Mouse (Mus musculus) E14TG2a.4 (cell line): ENCODE data around the gene 4931406C07Rik.
A peak's percentile ranks its signal among the peaks of the same experiment; 100 is the strongest.
"Not testable (repeated sequence)": the region's sequence is repeated elsewhere in the genome, so short reads cannot be mapped to it uniquely, and the experiment has no call there.

Experiments used
- H3K27me3 ChIP-seq: 2 replicates; pipeline ENCODE4 v1.6.1; 2014; ENCODE audit warnings: low read length, control low read depth; ENCODE audit not compliant: insufficient read depth
- H3K36me3 ChIP-seq: 2 replicates; pipeline ENCODE4 v1.6.1; 2014; ENCODE audit warnings: low read length, control low read depth; ENCODE audit not compliant: insufficient read depth
- H3K4me1 ChIP-seq: replicated peaks from 2 replicates; pipeline ENCODE4 v1.6.1; 2014; ENCODE audit warnings: low read depth, low read length, control low read depth
- H3K4me3 ChIP-seq: replicated peaks from 2 replicates; pipeline ENCODE4 v1.5.1; 2014; ENCODE audit warnings: mild to moderate bottlenecking, low read length
- H3K9me3 ChIP-seq: 2 replicates; pipeline ENCODE4 v1.6.1; 2014; ENCODE audit warnings: low read length, control low read depth
- CTCF ChIP-seq: conservative IDR thresholded peaks from 2 replicates; pipeline ENCODE4 v1.5.1; 2014; ENCODE audit warnings: low read length
- NANOG ChIP-seq: IDR thresholded peaks from 2 replicates; pipeline ENCODE4 v1.6.1; 2014; ENCODE audit warnings: borderline replicate concordance, low read length, mixed read lengths
- POU5F1 ChIP-seq: IDR thresholded peaks from 2 replicates; pipeline ENCODE4 v1.6.1; 2014; ENCODE audit warnings: low read length, borderline replicate concordance

The 4931406C07Rik gene

DNA sequence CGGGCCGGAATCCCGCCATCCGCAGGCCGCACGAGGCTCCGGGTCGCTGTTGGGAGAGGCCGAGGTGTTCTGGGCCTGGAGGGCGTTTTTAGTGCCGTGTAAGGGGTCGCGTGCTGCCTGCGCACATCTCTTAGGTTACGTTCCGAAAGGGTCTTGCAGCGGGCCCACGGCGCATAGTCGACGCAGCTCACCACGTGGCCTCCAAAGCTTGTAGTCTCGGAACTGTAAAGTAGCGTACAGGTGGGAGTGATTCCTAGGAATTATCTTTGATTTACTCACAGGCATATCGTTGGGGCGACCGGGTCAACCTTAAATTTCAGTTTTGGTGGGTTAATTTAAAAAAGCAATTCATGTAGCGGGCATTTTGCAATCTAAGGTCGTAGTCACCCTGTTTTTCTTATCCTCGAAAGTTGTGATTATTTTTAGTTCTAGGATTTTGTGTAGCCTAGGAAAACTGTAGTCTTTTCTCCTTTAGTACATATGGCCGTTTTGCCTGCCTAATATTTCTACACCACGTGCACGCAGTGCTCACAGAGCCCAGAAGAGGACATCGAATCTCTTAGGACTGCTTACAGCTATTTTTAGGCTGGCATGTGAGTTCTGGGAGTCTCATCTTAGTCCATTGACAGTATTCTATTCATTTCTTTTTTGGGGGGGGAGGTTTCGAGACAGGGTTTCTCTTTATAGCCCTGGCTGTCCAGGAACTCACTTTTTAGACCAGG, at the start of gene 4931406C07Rik:
Gene 4931406C07Rik (minus strand): TSS at position 51 of the 722 bp plus-strand sequence.
- Histone ChIP-seq H3K9me3 (no peaks in the 10 kb centered on the region), H3K27me3 (no peaks in the 10 kb centered on the region), H3K4me1 (peaks cover 53% of the 10 kb centered on the region), H3K4me3 (peak within 1 kb of the TSS; percentile 97), H3K36me3 (peaks cover 49% of the 10 kb centered on the region)
- TF ChIP-seq POU5F1 (no peak), CTCF (no peak), NANOG (no peak)

DNA sequence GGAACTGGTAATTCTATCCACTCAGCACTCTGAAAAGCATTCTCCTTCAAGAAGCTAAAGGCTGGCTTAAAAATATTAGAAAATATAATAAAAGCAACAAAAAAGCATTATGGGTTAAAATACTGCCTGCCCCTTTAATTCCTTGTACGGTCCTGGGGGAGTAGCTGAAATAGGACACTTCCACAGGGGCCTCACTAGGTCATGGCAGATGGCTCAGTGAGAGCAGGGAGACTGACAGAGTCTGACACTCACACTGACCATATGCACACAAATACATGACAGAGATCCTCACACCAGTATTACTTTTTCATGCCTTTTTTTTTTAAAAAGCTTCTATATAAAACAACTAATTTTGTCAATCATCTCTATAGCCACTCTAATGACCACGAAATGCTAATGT, 43.7 kb upstream of the 4931406C07Rik start:
- Histone ChIP-seq H3K4me1 (peaks cover 7% of the 10 kb centered on the region), H3K36me3 (peaks cover 93% of the 10 kb centered on the region), H3K27me3 (no peaks in the 10 kb centered on the region), H3K4me3 (no peak overlapping the region), H3K9me3 (no peaks in the 10 kb centered on the region)
- TF ChIP-seq CTCF (no peak), POU5F1 (no peak), NANOG (no peak)

DNA sequence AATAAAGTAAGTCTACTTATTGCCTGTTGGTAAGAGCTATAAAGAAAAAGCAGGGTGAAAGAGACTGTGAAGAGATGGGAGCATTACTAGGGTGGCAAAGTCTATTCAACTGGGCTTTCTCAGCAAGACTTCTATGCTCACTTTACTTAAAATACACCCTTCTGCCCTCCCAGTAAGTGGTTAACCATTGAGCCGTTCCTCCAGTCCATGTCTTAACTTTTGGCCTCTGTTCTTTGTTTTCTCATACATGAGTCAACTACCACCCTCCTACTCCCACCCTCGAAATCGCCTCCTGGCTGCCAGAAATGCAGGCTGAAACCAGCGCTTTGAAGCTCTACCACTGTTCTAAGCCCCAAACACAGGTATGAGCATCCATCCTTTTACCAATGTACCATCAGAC, 31.5 kb upstream of the 4931406C07Rik start:
- Histone ChIP-seq H3K4me1 (no peaks in the 10 kb centered on the region), H3K36me3 (peaks cover 99% of the 10 kb centered on the region), H3K9me3 (no peaks in the 10 kb centered on the region), H3K4me3 (no peak overlapping the region), H3K27me3 (no peaks in the 10 kb centered on the region)
- TF ChIP-seq POU5F1 (no peak), NANOG (no peak), CTCF (no peak)

DNA sequence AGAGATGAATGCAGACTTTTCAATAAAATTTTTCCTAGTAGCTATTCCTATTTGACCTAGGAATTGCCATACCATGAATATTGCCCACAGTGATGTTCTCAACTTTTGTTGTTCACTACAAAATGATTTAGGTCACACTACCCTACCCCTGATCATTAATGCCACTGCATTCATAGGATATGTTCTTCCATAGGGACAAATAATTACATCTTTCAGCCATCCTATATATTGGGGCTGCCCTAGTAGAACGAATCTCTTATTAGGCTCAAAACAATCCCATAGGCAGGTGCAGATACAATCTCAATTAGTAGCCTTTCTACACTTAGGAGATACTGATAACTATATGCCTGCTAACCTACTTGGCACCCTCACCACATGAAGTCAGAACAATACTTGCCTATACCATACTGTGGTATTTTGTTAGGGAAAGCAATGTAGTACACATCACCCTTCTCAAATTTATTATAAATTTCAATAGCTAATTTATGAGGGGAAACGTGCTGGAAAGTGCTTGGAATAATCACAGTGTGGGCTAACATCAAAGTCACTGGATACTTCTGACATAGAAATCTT, 12.0 kb upstream of the 4931406C07Rik start:
- peaks cover 94% of the 10 kb centered on the region for H3K36me3 ChIP-seq
- TF ChIP-seq NANOG: no peak
- TF ChIP-seq POU5F1: no peak
- TF ChIP-seq CTCF: no peak
- peaks cover 14% of the 10 kb centered on the region for H3K4me1 ChIP-seq
- no peak overlapping the region for H3K4me3 ChIP-seq
- no peaks in the 10 kb centered on the region for H3K9me3 ChIP-seq
- H3K27me3 ChIP-seq: no peaks in the 10 kb centered on the region

DNA sequence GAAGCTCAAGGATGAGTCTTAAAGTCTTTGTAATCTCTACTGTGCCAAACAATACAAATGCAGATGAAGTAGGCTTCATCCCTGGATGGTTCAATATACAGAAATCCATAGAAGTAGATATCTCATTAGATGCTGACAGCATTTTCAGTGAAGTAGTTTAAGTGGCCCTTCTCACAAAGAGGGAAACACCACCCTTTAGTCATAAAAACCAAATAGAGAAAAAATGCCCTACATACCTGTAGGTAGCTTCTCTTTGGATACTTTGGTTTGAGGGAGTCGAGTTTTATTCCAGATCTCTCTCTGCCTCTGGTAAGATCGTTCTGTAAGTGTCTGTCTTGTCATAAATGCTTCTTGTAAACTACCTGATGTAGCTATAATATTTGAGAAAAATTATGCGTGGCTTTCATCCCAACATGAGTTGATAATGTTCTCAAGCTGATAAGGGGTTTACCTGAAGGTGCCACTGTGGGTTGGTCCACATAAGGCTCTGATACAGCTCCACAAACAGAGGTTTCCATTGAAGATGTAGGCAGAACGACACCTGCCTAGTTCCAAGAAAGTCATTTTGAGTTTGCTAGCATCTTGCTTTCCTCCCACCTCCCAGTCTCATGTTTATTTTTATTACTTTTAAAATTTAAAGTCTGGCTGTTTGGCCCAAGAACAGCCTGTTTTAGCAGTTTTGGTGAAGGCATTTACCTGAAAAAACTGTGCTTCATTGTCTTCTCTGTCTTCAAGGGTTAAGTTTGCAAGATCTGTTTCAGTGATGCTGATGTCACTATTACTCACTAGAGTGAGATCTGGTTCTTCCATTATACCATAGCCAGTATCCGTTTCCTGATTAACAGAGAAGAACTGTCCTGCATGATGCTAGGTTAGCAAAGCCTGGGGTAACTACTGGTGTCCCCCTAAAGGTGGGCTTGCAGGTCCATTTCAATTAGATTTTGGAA, 11.2 kb upstream of the 4931406C07Rik start:
- H3K4me3 ChIP-seq: no peak overlapping the region
- no peaks in the 10 kb centered on the region for H3K9me3 ChIP-seq
- H3K36me3 ChIP-seq: peaks cover 94% of the 10 kb centered on the region
- H3K27me3 ChIP-seq: no peaks in the 10 kb centered on the region
- H3K4me1 ChIP-seq: peaks cover 21% of the 10 kb centered on the region
- TF ChIP-seq CTCF (no peak), NANOG (no peak)

DNA sequence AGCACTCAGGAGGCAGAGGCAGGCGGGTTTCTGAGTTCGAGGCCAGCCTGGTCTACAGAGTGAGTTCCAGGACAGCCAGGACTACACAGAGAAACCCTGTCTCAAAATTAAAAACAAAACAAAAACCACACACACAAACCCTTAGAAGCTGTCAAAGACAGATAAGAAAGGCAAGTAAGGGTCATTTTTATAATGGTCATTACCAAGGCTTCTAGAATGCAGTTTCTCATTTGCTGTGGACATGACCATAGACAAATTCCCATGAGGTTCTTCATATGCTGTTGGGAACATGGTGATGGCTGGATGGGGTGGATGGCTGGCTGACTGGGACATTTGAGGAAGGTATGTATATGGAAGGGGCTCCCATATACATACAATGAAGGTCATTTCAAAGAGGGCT, 10.0 kb upstream of the 4931406C07Rik start:
- Histone ChIP-seq H3K36me3 (peaks cover 94% of the 10 kb centered on the region), H3K4me1 (peaks cover 28% of the 10 kb centered on the region)
- H3K27me3 ChIP-seq, H3K4me3 ChIP-seq, H3K9me3 ChIP-seq: not testable (repeated sequence)

DNA sequence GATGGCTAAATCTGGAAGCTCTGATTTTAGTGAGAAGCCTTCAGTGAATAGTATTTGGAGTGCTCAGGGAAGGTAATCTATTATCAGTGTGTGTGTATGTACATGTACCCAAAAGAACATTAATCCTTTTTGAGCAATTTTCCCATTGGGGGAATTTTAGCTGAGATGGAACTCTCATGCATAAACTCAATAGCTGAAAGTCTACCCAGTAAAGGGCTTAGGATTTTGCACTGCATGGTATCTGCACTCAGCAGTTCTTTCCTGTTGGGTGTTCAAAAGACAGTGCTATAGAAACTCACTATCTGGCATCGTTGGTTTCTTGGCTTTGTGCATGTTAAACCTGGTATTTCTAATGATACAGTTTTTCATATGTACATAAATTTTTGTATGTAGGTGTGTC, 8.4 kb upstream of the 4931406C07Rik start:
- Histone ChIP-seq H3K4me1 (peaks cover 42% of the 10 kb centered on the region), H3K4me3 (no peak overlapping the region), H3K36me3 (peaks cover 94% of the 10 kb centered on the region), H3K9me3 (no peaks in the 10 kb centered on the region), H3K27me3 (no peaks in the 10 kb centered on the region)
- TF ChIP-seq POU5F1 (no peak), NANOG (no peak), CTCF (no peak)

DNA sequence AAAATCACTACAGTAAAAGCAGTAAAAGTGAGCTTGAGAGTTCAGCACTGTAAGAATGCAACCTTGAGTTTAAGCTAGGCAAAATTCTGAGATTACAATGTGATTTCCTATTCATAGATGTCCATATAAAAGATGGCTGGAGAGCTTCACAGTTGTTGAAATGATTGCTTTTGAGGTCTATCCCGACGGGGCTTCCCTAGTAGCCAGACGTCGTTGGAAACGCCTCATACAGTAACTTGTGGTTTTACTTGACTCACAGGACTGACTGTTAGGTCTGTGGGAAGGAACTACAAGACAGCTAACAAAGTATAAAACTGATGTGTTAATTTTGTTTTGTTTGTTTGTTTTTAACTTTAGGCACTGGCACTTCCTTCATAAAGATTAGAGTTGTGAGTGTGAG, 7.4 kb upstream of the 4931406C07Rik start:
- Histone ChIP-seq H3K4me1 (peaks cover 52% of the 10 kb centered on the region), H3K9me3 (no peaks in the 10 kb centered on the region), H3K27me3 (no peaks in the 10 kb centered on the region), H3K4me3 (no peak overlapping the region), H3K36me3 (peaks cover 95% of the 10 kb centered on the region)
- TF ChIP-seq POU5F1: no peak
- no peak for TF ChIP-seq NANOG
- no peak for TF ChIP-seq CTCF
